Mouse (Mus musculus): ENCODE data around the gene Cbx5.

DNA sequence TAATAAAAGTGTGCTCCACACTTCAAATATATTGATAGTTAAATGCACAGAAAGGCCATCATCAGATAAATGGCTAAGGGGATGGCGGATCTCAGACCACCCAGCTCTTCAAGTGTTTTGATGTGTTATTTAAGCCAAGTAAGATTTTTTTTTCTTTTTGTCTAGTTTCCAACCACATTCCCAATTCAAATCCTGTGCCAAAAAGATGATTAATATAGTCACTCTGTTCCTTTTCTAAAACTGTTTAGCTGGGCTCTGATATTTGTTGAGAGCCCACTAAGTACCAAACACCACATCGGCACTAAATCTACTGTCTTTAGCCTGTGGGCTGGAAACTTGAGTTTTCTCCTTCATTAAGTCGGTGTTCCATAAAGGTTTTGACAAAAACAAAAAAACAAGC lies 12.6 kb downstream of the Cbx5 start:
- TF ChIP-seq HCFC1 (IDR thresholded peaks at IDR 0.05; ENCODE audit: borderline replicate concordance, insufficient read depth, low read length): no peak
- no peak for TF ChIP-seq MAFK (IDR thresholded peaks at IDR 0.05; ENCODE audit: insufficient read depth, low read depth, low read length)
- TF ChIP-seq ZNF384 (IDR thresholded peaks at IDR 0.05; ENCODE audit: low read depth, low read length): no peak
- TF ChIP-seq CHD2 (IDR thresholded peaks at IDR 0.05; ENCODE audit: low read depth, low read length): no peak
- TF ChIP-seq ZC3H11A (IDR thresholded peaks at IDR 0.05; ENCODE audit: borderline replicate concordance, low read depth, low read length): no peak

Measured in ES-E14 (cell line).